ENCODE assay signal across 18 mouse cellular contexts in the genomic region with DNA sequence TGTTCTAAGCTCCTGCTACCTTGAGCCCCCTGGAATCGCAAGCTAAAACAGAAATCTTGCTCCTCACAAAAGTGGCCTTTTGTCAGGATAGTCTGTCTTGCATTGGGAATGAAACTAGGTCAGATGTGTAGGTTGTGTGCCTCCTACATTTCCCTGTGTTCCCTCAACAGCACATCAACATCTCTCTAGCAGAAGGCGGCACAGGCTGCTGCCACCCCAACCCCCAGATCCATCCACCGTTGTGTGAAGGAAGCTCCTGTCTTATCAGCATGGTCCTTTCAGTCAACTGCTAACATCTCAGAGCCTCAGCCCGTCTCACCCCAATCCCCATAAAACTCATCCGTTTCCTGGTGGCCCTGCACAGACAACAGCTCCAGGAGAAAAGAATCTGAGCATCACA.
"Had no signal": no experiment of that assay in that cellular context is flagged by ENCODE, and none has a peak within 500 bp of the region (broad histone marks: within the 10 kb centered on the region; RNA-seq: fewer than 3 reads in every experiment).

No protein-coding gene starts in this region.

- DNase-seq: kidney, adult 18-20 months; kidney, postnatal 4 days; left cerebral cortex, postnatal 4 days; lung, adult 2 months; lung, postnatal 14 days; lung, postnatal 4 days; midbrain, embryonic 14.5 days; thymus, postnatal 25 days had no signal

- H3K9me3 ChIP-seq: kidney, embryonic 15.5 days; limb, embryonic 12.5 days; limb, embryonic 15.5 days; liver, embryonic 15.5 days had no signal

- H3K4me1 ChIP-seq: liver, embryonic 15.5 days had no signal

- ATAC-seq: hindbrain, postnatal 0 days; inflammation-experienced regulatory T-cells, adult 6 months; intestine, embryonic 16.5 days had no signal

- H3K4me3 ChIP-seq: kidney, embryonic 15.5 days; limb, embryonic 12.5 days; limb, embryonic 15.5 days; liver, embryonic 15.5 days had no signal

- H3K4me2 ChIP-seq: kidney, embryonic 15.5 days; limb, embryonic 12.5 days; limb, embryonic 15.5 days; liver, embryonic 11.5 days; liver, embryonic 15.5 days; midbrain, embryonic 11.5 days had no signal

- H3K27ac ChIP-seq: hindbrain, postnatal 0 days; kidney, embryonic 15.5 days; limb, embryonic 12.5 days; limb, embryonic 15.5 days; liver, embryonic 15.5 days; stomach, postnatal 0 days had no signal

- H3K36me3 ChIP-seq: kidney, embryonic 15.5 days; limb, embryonic 12.5 days; limb, embryonic 15.5 days; liver, embryonic 15.5 days had no signal

- H3K27me3 ChIP-seq: kidney, embryonic 15.5 days; limb, embryonic 15.5 days; liver, embryonic 15.5 days had no signal

- H3K9ac ChIP-seq: kidney, embryonic 15.5 days; limb, embryonic 12.5 days; limb, embryonic 15.5 days; liver, embryonic 15.5 days had no signal
